Mouse (Mus musculus): Measurements from ENCODE around the gene Tnni1. TPM values are rescaled to one million over a fixed set of nuclear protein-coding genes. Genes with fewer than 3 reads are reported as not detected.

Tnni1 gene
- total RNA-seq, 2 experiments from 2014 or later, result 2.5 to 3.4 TPM

- intact Hi-C loops (cut with DNase I), result no loop called here
- no peak for DNase-seq (ENCODE audit: low spot score in 2 of 2)
These were observed 15.2 kb downstream of the Tnni1 start for GRCm38 (mm10) chr1:135794216-135795134.

GRCm38 (mm10) chr1:135798492-135798891 is 19.3 kb downstream of the Tnni1 start:
- intact Hi-C loops (cut with DNase I), result no loop called here
- DNase-seq (ENCODE audit: low spot score in 2 of 2), result no peak

- intact Hi-C loops (cut with DNase I), result no loop called here
- no peak for DNase-seq (ENCODE audit: low spot score in 2 of 2)
These were observed 19.9 kb downstream of the Tnni1 start for GRCm38 (mm10) chr1:135799109-135799627.

- intact Hi-C loops (cut with DNase I), result no loop called here
- DNase-seq (ENCODE audit: low spot score in 2 of 2), result no peak
These were observed 21.1 kb downstream of the Tnni1 start for GRCm38 (mm10) chr1:135800192-135800950.

GRCm38 (mm10) chr1:135807546-135807945 is 28.3 kb downstream of the Tnni1 start:
- intact Hi-C loops (cut with DNase I), result no loop called here
- no peak for DNase-seq (ENCODE audit: low spot score in 2 of 2)

DNA sequence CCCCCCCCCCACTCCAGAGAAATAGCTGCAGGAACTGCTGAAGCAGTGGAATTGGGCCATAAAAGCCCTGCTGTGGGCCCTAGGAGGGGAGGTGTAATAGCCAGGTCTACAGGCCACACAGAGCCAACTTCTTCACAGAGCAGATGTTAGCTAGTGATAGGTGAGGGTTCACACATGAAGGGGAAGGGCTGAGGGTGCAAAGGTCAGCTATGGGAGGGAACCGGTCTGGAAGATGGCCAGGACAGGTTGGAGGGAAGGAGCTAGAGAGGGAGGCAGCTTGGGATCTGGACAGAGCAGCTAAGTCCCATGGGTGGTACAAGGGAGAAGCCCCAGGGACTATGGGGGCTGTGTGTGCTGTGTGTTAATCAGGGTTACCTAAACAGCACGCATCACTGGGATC is 30.9 kb downstream of the Tnni1 start:
- DNase-seq (ENCODE audit: low spot score in 2 of 2), result no peak
- intact Hi-C loops (cut with DNase I), result no loop called here

DNA sequence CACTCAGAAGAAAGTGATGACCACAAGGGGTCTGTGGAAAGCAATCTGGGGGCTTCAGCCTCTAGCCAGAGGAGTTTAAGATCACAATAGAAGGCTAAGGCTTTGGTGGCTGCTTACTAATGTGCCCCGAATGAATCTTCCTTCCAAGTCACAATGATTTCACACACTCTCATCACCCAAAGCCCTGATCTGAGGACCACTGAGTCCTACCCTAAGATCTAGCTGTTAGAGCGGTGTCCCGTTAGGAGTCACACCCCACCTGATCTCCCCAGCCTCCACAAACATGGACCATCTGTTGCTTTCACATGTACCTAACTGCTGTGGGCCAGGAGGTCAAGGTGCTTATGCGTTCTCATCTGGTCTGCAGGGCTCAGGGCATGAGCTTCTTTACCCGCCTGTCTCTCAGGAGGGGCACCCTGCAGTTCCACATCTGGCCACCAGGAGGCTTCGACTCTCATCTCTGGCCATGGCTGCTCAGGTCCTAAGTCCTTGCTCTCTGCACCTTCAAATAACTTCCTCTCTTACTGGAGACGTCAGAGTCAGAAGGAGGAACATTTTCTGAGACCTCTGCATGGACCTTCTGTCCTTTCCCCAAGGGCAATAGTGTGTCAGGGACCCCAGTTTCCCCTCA is 31.9 kb downstream of the Tnni1 start:
- intact Hi-C loops (cut with DNase I), result no loop called here
- peak; percentile 64 to 79 for DNase-seq (ENCODE audit: low spot score in 2 of 2)

DNA sequence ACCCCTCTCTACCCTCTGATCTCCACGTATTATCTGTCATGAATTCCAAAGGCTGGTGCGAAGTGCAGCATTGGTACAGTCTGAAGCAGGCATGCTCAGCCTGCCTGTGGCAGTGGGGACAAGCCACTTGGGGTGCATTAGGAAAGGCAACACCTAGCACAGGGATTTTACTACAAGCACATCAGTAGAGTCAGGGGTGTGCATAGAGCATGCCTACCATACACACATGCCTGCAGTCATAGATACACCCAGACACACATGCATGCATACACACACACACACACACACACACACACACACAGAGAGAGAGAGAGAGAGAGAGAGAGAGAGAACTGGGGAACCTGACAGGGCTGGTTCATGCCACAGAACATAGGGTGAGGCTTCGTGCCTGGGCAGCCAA is 33.0 kb downstream of the Tnni1 start:
- DNase-seq (ENCODE audit: low spot score in 2 of 2), result no peak
- intact Hi-C loops (cut with DNase I), result no loop called here

DNA sequence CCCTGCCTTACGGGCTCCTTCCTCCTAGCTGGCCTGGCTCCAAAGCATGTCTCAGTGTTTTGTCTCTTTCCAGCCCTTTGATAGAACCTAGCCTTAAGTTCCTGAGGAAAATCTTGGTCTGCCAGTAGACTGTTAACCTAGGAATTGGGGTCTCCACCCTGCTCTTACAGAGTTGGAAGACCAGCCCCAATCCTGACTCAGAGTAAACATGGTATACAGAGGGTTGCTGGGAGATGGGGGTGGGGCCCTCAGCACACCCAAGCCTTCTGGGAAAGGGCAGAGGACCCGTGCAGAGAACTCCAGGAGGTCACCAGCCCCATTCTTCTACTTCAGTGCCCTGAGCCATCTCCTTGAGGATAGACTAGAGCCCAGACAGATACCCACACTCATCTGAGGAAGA is 33.4 kb downstream of the Tnni1 start:
- intact Hi-C loops (cut with DNase I), result no loop called here
- no peak for DNase-seq (ENCODE audit: low spot score in 2 of 2)

DNA sequence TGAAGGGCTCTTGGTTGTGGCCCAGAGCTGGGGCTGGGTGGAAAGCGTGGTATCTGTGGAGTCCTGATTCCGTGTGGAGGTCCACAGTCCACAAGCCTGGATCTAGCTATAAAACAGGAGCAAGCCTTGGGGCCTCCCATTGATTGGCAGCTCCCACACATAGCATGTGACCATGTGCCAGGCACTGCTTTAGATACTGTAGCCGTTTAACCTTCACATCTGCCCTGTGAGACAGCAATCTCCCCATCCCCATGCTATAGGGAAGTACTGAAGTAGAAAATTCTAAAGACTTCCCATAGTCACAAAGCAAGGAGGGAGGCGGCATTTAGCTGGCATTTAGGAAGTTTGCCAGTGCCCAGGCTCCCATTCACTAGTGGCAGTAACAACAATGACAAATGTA is 33.8 kb downstream of the Tnni1 start:
- intact Hi-C loops (cut with DNase I), result no loop called here
- DNase-seq (ENCODE audit: low spot score in 2 of 2), result peak in 1 of 2 experiments; percentile 43

DNA sequence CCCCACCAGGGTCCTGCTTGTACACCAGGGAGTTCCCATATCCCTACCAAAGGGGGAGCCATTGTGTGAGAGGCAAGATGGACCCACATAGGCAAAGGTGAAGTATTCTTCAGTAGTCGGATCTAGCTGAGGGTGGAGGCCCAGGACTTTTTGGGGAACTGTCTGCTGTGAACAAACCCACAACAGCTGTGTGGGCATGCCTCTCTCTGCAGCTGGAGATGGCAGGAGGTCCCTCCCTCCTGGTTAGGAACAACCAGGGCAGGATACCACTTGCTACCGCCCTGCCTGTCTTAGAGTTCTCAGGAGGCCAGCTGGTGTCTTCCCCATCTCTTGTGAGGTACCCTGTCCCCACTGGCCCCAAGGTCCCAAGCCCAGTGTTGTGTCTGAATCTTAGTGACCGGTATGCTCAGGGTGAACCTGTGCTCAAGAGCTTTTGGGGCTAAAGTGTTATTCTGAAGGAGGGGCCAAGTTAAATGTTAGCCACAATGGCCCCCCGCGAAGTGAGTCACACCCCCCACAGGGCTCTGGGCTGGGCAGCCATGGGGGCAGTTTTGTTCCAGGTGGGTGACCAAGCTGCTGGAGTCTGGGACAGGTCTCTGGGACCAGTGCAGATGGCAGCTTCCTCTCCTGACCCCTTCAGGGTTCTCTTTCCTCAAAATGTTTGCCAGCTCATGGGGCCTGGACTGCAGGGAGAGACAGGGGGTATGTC is 34.6 kb downstream of the Tnni1 start:
- no peak for DNase-seq (ENCODE audit: low spot score in 2 of 2)
- intact Hi-C loops (cut with DNase I), result no loop called here

DNA sequence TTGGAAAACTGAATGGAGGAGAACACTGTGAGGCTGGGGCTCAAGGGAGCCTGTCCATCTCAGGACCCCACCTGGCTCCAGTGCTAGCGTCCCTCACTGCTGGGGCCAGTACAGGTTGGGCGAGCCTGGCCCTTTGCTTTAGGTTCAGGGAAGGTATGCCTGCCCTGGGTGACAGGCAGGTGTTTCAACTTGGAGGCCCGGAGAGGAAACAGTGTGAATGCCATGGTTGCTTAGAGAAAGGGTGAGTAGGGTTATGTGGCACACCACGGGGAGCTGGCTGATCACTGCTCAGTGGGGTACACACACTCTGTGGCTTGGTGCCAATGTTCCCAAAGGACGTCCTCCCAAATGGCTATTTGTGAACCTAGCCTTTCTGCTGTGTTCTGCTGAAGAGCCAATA is 35.3 kb downstream of the Tnni1 start:
- no peak for DNase-seq (ENCODE audit: low spot score in 2 of 2)
- intact Hi-C loops (cut with DNase I), result no loop called here

- intact Hi-C loops (cut with DNase I), result no loop called here
- no peak for DNase-seq (ENCODE audit: low spot score in 2 of 2)
These were observed 38.4 kb downstream of the Tnni1 start for GRCm38 (mm10) chr1:135817595-135817994.

- DNase-seq (ENCODE audit: low spot score in 2 of 2), result no peak
- intact Hi-C loops (cut with DNase I), result no loop called here
These were observed 39.4 kb downstream of the Tnni1 start, which contains the start of gene Lad1 for GRCm38 (mm10) chr1:135818481-135819086. Lad1 (plus strand) TSS chr1:135818598.

DNA sequence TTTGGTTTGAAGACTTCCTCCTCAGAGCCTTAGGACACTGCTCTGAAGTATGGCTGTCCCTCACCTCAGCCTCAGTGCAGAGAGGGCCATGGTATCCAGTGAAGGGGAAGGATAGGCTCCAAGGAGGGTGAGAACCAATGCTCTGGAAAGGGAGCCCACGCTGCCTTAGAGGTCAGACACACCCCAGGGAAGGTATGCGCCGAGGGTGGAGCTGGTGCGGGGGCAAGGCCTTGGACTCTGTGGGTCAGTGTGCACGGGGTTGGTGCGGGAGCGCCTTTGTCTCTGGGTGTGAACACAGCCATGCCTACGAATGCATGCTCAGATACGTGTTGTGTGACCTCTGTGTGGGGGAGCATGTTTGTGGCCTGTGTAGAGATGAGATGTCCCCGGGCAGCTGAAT is 40.8 kb downstream of the Tnni1 start:
- intact Hi-C loops (cut with DNase I), result no loop called here

DNA sequence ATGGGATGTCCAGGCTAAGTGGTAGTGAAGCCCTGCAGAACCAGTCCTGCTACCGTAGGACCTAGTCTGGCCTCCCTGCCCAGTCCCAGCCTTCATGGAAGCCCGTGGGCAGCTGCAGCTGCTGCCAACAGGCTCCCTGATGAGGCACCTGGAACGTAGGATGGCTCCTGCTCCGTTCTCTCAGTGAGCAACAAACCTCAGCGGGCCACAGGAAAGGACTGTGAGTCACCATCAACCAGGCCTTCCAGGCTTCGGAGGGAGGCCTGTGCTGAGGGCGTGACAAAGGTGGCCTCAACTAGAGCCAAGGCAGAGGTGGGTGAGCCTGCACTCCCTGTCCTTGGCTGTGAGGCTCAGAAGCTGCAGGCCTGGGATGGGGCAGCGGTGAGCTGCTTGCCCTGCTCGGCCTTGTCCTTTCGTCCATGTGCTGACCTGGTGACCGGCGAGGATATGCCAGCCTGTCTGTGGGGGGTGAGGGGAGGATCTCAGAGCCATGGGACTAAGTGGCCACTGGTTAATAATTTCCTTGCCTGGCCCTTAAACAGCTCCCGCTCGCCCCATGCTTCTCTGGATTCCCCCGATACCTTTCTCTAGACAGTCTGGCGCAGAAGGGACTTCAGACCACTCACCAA is 41.6 kb downstream of the Tnni1 start:
- DNase-seq (ENCODE audit: low spot score in 2 of 2), result peak in 1 of 2 experiments; percentile 37
- intact Hi-C loops (cut with DNase I), result no loop called here

More for the DNA sequence above, 40.8 kb downstream of the Tnni1 start:
- DNase-seq (ENCODE audit: low spot score in 2 of 2), result no peak

GRCm38 (mm10) chr1:135821780-135822179 is 42.5 kb downstream of the Tnni1 start:
- intact Hi-C loops (cut with DNase I), result no loop called here
- no peak for DNase-seq (ENCODE audit: low spot score in 2 of 2)

DNA sequence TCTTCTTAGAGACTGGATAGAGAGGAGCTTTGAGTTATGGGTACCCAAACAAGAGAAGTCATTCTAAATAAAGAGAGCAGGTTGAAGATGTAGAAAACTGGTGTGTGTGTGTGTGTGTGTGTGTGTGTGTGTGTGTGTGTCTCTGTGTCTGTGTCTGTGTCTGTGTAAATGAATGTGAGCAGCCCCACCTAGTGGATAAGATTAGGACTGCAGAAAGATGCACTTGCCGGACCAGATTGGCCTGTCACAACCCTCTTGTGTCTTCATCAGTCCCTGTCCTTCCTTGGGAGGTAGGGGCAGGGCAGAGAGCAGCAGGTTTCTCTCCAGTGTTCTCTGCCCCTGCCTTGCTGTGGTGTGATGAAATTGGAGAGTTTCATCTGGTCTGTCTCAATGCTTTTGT is 49.7 kb downstream of the Tnni1 start:
- intact Hi-C loops (cut with DNase I), result no loop called here
- peak; percentile 41 to 51 for DNase-seq (ENCODE audit: low spot score in 2 of 2)

Measured in left cerebral cortex, postnatal 25 days (tissue).